Mouse (Mus musculus) ES-Bruce4 (cell line): ENCODE data around the gene Hrh1.

Experiments used
- CTCF ChIP-seq: IDR thresholded peaks from one replicate; pipeline ENCODE4 v1.8.1; 2011; ENCODE audit warnings: low read depth, low read length
- POLR2A ChIP-seq: IDR thresholded peaks from one replicate; pipeline ENCODE4 v1.8.1; 2011; ENCODE audit warnings: low read length; ENCODE audit not compliant: insufficient read depth

DNA sequence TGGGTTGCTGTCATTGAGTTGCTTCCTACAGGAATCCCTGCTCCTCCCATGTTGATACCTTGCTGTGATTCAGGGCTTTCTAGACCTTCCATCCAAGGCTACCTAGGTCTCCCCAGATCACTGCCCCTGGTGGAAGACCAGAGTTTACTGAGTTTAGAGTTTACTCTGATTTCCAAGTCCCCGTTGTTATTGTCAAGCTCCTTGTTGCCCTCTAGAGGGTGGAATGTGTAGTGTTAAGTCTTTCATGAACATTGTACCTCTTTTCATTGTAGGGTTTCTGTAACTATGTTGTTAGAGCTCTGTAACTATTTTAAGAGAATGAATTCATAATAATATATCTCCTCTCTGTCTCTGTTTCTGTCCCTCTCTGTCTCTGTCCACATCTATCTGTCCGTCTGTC, 4.4 kb downstream of the Hrh1 start:
- TF ChIP-seq CTCF = no peak
- TF ChIP-seq POLR2A = no peak
